Mouse (Mus musculus): Measurements from ENCODE around the gene Nt5e.

The Nt5e gene

GRCm38 (mm10) chr9:88344424-88344823, 17.4 kb downstream of the Nt5e start:
- DNase-seq (ENCODE audit: low spot score), result no peak

- DNase-seq (ENCODE audit: low spot score), result no peak
Measured at GRCm38 (mm10) chr9:88346857-88347256, 19.9 kb downstream of the Nt5e start.

DNA sequence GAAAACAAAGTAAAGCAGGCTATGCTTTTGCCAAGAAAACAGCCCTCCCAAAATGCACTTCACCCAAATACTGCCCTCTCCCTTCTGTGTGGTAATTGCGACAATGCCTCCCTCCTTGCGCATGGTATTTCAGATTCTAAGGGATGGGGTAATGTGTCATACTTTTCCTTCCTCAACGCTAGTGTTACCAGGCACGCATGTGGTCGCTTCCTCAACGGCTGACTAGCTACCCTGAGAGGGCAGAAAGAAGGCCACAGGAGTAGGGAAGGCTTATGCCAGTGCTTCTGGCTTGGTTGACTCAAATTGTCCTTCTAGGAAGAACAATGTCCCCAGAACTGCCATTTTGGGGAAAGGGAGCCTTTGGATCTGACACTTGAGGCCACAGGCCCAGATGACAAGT, 21.6 kb downstream of the Nt5e start:
- no peak for DNase-seq (ENCODE audit: low spot score)

DNA sequence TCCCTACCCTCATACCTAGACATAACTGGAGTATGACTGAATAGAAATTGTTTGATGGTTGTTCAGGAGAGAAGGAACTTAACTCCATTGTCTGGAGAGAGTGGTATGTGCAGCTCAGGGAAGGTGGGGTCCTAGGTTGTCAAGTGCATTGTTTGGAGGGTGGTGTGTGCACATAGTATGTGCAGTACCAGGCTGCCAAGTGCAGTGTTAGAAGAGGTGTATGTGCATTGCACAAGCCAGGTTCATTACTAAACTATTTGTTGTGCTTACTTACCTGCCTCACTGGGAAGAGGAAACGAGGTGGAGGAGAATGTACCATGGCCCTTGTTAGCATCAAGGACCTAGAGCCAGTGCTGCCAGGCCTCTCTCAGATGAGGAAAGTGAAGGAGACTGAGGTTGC, 23.3 kb downstream of the Nt5e start:
- DNase-seq (ENCODE audit: low spot score), result no peak

GRCm38 (mm10) chr9:88351163-88351562, 24.2 kb downstream of the Nt5e start:
- no peak for DNase-seq (ENCODE audit: low spot score)

GRCm38 (mm10) chr9:88352741-88353140, 25.7 kb downstream of the Nt5e start:
- no peak for DNase-seq (ENCODE audit: low spot score)

DNA sequence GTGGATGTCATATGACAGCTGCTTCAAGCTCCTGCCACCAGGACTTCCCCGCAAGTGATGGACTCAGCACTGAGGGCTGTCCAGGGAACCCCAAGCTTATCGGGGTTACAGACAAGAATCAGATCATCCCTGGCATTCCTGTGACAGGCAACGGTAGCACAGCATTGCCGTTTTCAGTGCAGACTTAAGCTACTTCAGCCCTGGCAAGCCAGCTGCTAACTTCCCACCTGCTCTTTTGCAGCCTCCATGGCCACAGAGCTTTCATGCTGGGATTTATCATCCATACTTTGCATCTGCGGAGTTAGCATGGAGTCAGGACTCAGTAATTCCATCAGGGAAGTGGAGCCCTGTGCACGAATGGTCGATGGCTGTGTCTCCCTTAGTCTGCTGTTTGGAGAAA, 26.5 kb downstream of the Nt5e start:
- DNase-seq (ENCODE audit: low spot score), result no peak

DNA sequence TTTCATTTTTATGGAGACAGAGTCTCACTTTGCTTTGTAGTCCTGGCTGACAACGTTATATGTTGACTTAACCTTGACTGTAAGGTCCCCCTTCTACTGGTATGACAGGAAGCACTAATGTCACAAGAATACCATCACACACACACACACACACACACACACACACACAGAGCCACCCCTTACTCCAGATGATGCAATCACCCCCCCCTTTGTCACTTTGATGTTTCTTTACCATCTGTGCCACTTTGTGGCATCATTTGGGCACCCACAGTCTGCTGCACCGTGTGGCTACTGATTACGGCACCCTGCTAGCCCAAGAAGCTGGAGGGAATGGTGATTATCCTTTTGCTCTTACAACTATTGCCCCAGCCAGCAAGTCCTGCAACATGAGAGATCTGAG, 30.2 kb downstream of the Nt5e start:
- peak; percentile 63 for DNase-seq (ENCODE audit: low spot score)

- no peak for DNase-seq (ENCODE audit: low spot score)
Measured at GRCm38 (mm10) chr9:88359140-88359539, 32.1 kb downstream of the Nt5e start.

- DNase-seq (ENCODE audit: low spot score), result no peak
Measured at GRCm38 (mm10) chr9:88361211-88361909, 34.4 kb downstream of the Nt5e start.

- DNase-seq (ENCODE audit: low spot score), result no peak
Measured at GRCm38 (mm10) chr9:88362055-88362850, 35.3 kb downstream of the Nt5e start.

DNA sequence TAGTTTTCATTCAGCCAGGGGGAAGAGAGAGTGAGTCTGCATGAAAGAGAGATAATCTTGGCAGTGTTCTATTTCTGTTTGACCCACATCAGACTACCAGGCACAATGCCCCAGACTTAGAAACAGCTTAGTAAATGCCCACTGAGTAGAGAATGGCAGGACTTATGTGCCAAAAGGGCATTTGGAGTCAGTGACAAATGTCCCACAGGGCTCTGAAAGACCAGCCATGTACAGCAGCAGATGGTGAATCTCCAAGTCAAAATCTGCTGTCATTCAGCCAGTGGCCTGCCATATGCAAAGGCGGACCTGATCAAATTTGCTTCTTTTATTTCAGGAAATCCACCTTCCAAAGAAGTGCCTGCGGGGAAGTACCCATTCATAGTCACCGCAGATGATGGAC, 36.1 kb downstream of the Nt5e start:
- no peak for DNase-seq (ENCODE audit: low spot score)

DNA sequence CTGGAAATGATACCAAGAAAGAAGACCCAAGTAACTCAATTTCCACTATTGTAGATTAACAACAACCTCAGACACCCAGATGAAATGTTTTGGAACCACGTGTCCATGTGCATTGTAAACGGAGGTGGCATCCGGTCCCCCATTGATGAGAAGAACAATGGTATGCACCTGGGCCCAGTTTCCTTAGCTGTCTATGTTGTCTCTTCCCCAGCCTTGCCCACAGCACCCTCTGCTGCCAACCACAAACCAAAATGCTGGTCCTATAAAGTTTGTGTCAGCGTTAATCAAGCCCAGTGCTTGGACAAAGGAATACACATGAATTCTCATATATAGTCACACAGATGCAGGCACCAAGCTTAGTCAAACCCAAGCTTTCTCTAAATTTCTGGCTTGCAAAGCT, 39.3 kb downstream of the Nt5e start:
- peak; percentile 53 for DNase-seq (ENCODE audit: low spot score)

- DNase-seq (ENCODE audit: low spot score), result no peak
Measured at GRCm38 (mm10) chr9:88366819-88367218, 39.8 kb downstream of the Nt5e start.

DNA sequence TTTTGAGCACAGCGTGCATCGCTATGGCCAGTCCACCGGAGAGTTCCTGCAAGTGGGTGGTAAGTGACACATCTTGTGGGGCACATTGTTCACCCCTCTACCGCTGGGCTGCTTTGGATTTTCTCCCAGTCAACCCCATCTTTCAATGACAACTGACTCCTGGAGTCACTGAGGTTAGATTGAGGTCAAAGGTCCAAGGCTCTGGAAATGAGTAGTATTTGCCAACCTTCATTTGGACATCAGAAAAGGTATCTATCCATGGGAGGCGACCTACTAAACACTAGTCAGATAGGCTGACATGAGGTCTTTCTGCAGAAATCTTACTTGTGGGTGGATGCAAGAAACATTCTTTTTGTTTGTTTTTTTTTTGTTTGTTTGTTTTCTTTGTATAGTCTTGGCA, 40.3 kb downstream of the Nt5e start:
- no peak for DNase-seq (ENCODE audit: low spot score)

DNA sequence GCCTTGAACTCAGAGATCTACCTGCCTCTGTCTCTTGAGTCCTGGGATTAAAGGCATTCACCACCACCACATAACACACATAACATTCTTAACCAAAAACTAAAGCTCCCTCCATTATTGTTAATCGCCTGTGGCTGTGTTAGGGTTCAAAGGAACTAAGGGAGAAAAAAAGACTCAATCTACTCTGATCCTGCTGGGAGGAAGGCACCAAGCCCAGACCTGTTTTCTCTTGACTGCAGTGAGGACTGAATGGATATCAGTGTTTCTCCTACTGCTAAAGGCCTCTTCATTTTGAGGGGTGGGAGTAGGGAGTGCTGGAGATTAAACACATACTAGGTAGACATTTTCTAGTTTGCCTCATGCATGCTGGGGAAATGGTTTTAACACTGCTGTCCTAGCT, 40.8 kb downstream of the Nt5e start:
- DNase-seq (ENCODE audit: low spot score), result no peak

DNA sequence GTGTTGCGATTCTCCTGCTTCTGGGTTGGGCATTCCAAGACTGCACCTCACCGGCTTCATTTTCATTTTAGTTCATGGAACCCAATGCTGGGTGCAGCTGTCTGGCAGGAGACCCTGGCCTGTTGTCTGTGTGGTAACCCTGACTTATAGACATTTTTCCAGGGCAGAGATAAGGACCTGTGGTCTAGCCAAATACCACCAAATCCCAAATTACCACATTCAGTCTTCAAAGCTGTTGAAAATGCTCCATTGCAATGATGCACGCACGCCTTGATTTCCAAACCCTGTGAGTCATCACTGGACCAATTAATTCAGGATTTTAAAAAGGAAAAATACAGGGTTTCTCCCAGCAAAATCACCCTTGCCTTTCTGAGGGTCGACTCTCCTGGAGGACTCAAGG, 41.5 kb downstream of the Nt5e start:
- DNase-seq (ENCODE audit: low spot score), result no peak

DNA sequence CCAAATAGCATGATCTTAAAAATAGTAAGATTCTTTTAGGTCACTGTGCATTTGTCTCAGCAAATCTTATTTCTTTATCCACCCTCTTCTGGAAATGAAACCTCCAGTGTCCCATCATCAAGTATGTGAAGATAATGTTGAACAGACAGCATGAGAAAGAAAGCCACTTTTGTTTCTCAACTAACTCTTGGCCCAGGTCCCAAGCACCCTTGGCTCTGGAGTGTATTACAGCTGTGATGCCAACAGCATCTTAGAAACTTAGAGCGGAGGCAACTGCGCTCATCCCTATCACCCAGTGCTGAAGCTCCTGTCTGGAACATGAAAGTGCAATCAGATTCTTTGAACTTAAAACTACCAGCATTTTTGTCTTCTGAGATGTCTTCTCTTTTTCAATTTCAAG, 42.7 kb downstream of the Nt5e start:
- no peak for DNase-seq (ENCODE audit: low spot score)

DNA sequence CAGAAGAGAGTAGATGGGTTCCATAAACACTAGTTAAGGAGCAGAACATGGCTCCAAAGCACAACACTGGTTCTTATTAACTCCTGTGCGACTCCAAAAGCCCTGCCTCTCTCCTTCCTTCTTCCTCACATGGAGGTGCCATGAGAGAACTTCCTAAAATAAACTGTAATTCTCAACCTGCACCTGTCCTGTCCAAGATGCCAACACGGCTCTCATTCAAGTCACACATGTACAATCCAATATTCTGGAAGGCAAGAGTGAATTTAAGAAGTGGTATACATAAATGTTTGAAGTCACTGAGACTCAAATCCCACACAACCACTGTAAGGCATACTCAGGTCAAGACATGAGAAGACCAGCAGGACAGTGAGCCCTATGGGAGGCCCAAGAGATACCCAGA, 44.2 kb downstream of the Nt5e start:
- DNase-seq (ENCODE audit: low spot score), result no peak

DNA sequence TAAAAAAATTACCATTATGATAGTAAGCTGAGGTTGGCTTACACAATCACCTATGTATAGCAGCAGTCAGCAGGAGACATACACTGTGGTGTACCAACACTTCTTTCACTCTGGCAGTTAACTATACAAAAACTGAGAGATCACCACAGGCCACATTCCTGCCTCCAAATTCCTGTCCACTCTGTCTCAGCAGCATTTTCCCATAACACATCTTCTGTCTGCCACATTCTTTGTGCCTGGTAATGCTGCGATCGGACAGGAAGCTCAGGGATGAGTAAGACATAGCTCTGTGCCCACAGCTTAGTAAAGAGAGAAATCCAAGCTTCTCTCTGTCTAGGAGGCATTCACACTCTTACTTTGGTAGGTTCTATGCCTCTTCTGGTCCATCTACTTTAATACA, 46.0 kb downstream of the Nt5e start:
- DNase-seq (ENCODE audit: low spot score), result no peak

GRCm38 (mm10) chr9:88377483-88377882, 50.5 kb downstream of the Nt5e start:
- DNase-seq (ENCODE audit: low spot score), result no peak

DNA sequence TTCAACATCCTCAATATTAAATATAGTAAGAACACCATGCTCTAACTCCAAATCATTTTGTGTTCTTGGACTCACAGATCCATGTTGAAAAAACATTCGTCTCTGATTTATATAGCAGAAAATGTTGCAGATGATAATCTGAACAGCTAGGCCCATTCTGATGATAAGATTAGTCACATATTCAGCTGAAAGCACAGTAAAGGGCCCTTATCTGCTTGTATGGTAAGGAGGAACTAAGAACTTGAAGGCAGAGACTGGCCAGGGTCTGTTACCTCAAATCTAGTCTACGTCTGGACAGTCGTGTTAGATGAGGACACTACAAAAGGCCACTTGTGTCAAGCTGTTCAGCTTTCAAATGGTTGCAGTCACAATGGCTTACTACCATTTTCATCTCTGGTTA, 52.1 kb downstream of the Nt5e start:
- DNase-seq (ENCODE audit: low spot score), result no peak

- peak; percentile 74 for DNase-seq (ENCODE audit: low spot score)
Measured at GRCm38 (mm10) chr9:88380076-88380475, 53.1 kb downstream of the Nt5e start.

- no peak for DNase-seq (ENCODE audit: low spot score)
Measured at GRCm38 (mm10) chr9:88380542-88380941, 53.5 kb downstream of the Nt5e start.

Data from T-cell, adult 2 months (primary cell).